Mouse (Mus musculus): Measurements from ENCODE around the gene Thada.
"Not testable (repeated sequence)": the region's sequence is repeated elsewhere in the genome, so short reads cannot be mapped to it uniquely, and the experiment has no call there.

Thada gene

GRCm38 (mm10) chr17:84297976-84298375, 168.0 kb downstream of the Thada start:
- no peak for DNase-seq (ENCODE audit: low spot score in 2 of 2)

- DNase-seq (ENCODE audit: low spot score in 2 of 2), result no peak
Observed at GRCm38 (mm10) chr17:84293221-84293620, 172.8 kb downstream of the Thada start.

GRCm38 (mm10) chr17:84291228-84291627, 174.8 kb downstream of the Thada start:
- not testable (repeated sequence) for DNase-seq (ENCODE audit: low spot score in 2 of 2)

GRCm38 (mm10) chr17:84287675-84288420, 178.2 kb downstream of the Thada start:
- no peak for DNase-seq (ENCODE audit: low spot score in 2 of 2)

- DNase-seq (ENCODE audit: low spot score in 2 of 2), result no peak
Observed at GRCm38 (mm10) chr17:84286536-84286935, 179.5 kb downstream of the Thada start.

- DNase-seq (ENCODE audit: low spot score in 2 of 2), result no peak
Observed at GRCm38 (mm10) chr17:84282388-84283280, 183.4 kb downstream of the Thada start.

GRCm38 (mm10) chr17:84279001-84279400, 187.0 kb downstream of the Thada start:
- no peak for DNase-seq (ENCODE audit: low spot score in 2 of 2)

- no peak for DNase-seq (ENCODE audit: low spot score in 2 of 2)
Observed at GRCm38 (mm10) chr17:84278193-84278953, 187.6 kb downstream of the Thada start.

GRCm38 (mm10) chr17:84274999-84275398, 191.0 kb downstream of the Thada start:
- DNase-seq (ENCODE audit: low spot score in 2 of 2), result no peak

GRCm38 (mm10) chr17:84274163-84274562, 191.8 kb downstream of the Thada start:
- DNase-seq (ENCODE audit: low spot score in 2 of 2), result no peak

- DNase-seq (ENCODE audit: low spot score in 2 of 2), result no peak
Observed at GRCm38 (mm10) chr17:84272557-84273261, 193.3 kb downstream of the Thada start.

GRCm38 (mm10) chr17:84271566-84272202, 194.3 kb downstream of the Thada start:
- no peak for DNase-seq (ENCODE audit: low spot score in 2 of 2)

GRCm38 (mm10) chr17:84269722-84270121, 196.3 kb downstream of the Thada start:
- DNase-seq (ENCODE audit: low spot score in 2 of 2), result no peak

- DNase-seq (ENCODE audit: low spot score in 2 of 2), result no peak
Observed at GRCm38 (mm10) chr17:84268450-84268849, 197.6 kb downstream of the Thada start.

- no peak for DNase-seq (ENCODE audit: low spot score in 2 of 2)
Observed at GRCm38 (mm10) chr17:84267456-84268074, 198.4 kb downstream of the Thada start.

- DNase-seq (ENCODE audit: low spot score in 2 of 2), result no peak
Observed at GRCm38 (mm10) chr17:84266161-84266948, 199.7 kb downstream of the Thada start.

GRCm38 (mm10) chr17:84265480-84266130, 200.4 kb downstream of the Thada start:
- no peak for DNase-seq (ENCODE audit: low spot score in 2 of 2)

- no peak for DNase-seq (ENCODE audit: low spot score in 2 of 2)
Observed at GRCm38 (mm10) chr17:84264305-84264704, 201.7 kb downstream of the Thada start.

GRCm38 (mm10) chr17:84263591-84263990, 202.4 kb downstream of the Thada start:
- no peak for DNase-seq (ENCODE audit: low spot score in 2 of 2)
